15 mouse cellular contexts compared by ENCODE assay signal in the genomic region with DNA sequence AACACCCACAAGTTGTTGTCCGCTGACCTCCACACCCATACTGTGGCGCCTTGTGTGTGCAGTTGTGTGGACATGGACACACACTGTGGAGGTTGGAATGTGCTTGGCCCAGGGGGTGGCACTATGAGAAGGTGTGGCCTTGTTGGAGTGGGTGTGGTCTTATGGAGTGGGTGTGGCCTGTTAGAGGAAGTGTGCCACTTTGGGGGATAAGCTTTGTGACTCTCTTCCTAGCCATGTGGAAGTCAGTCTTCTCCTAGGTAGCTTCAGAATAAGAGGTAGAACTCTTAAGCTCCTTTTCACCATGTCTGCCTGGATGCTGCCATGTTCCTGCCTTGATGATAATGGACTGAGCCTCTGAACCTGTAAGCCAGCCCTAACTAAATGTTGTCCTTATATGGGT. TPM values are rescaled to one million over a fixed set of nuclear protein-coding genes. Genes with fewer than 3 reads are reported as not detected.
"Had no signal": no experiment of that assay in that cellular context is flagged by ENCODE, and none has a peak within 500 bp of the region (broad histone marks: within the 10 kb centered on the region; RNA-seq: fewer than 3 reads in every experiment).

No protein-coding gene starts in this region.

- DNase-seq: kidney, adult 8-10 months; kidney, postnatal 36 days; lung, adult 18-20 months; midbrain, embryonic 14.5 days; retina, postnatal 1 day; right cerebral cortex, postnatal 4 days; spleen, adult 18-20 months; thymus, adult 2 months; thymus, postnatal 25 days had no signal

- H3K27ac ChIP-seq: layer of hippocampus, adult 2 months; limb, embryonic 12.5 days; neural tube, embryonic 13.5 days; stomach, embryonic 15.5 days had no signal

- H3K4me2 ChIP-seq: limb, embryonic 12.5 days; neural tube, embryonic 13.5 days; stomach, embryonic 15.5 days had no signal

- H3K36me3 ChIP-seq: limb, embryonic 12.5 days; neural tube, embryonic 13.5 days; stomach, embryonic 15.5 days had no signal

- ATAC-seq: intestine, embryonic 16.5 days had no signal

- H3K4me3 ChIP-seq: layer of hippocampus, adult 2 months; limb, embryonic 12.5 days; neural tube, embryonic 13.5 days; stomach, embryonic 15.5 days had no signal

- H3K27me3 ChIP-seq: limb, embryonic 12.5 days; neural tube, embryonic 13.5 days; stomach, embryonic 15.5 days had no signal

- H3K9ac ChIP-seq: limb, embryonic 12.5 days; neural tube, embryonic 13.5 days; stomach, embryonic 15.5 days had no signal

- H3K9me3 ChIP-seq: limb, embryonic 12.5 days; neural tube, embryonic 13.5 days; stomach, embryonic 15.5 days had no signal

RNA-seq across cellular contexts. Expression of a gene that starts 50.9 kb away (rescaled TPM):
- total RNA-seq: megakaryocyte-erythroid progenitor cell, adult 5-6 weeks had no signal
